15 mouse cellular contexts compared by ENCODE assay signal in the genomic region with DNA sequence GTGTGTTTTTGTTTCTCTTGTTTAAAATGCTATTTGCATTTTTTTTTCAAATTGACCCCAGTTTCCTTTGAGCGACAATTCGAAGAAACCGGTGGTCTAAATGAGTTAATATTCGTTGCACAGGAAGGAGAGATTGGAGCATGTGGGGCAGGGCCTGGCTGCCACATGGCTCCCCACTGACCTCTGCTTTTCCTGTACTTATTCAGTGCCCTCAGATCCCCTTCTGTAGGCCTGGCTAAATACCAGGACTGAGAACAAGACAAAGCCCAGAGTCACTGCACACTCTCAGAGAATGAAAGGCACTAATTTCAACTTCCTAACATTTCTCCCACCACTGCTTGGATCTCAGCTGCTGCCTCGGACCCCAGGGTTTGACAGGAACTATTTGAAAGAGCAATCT.
DNase-seq lines count a peak whose midpoint lies in the region; ATAC-seq lines count a peak whose summit lies in the region.
"Had no signal": no experiment of that assay in that cellular context is flagged by ENCODE, and none has a peak within 500 bp of the region (broad histone marks: within the 10 kb centered on the region; RNA-seq: fewer than 3 reads in every experiment).

No protein-coding gene starts in this region.

- no peak overlapping the region for H3K4me2 ChIP-seq in heart, embryonic 12.5 days
- H3K4me2 ChIP-seq: embryonic facial prominence, embryonic 12.5 days; forebrain, embryonic 13.5 days; liver, embryonic 13.5 days had no signal

- intact Hi-C loops in heart, postnatal 36 days (cut with DNase I), result no loop called here

- H3K36me3 ChIP-seq in heart, embryonic 12.5 days, result peaks cover 23% of the 10 kb centered on the region
- H3K36me3 ChIP-seq in embryonic facial prominence, embryonic 10.5 days (replicated peaks), result no peaks in the 10 kb centered on the region
- H3K36me3 ChIP-seq in forebrain, embryonic 10.5 days (replicated peaks), result peaks cover 6% of the 10 kb centered on the region; the same call in 1 of the 2 replicates
- H3K36me3 ChIP-seq: liver, embryonic 13.5 days had no signal

- no peak overlapping the region for H3K9ac ChIP-seq in heart, embryonic 12.5 days
- H3K9ac ChIP-seq: embryonic facial prominence, embryonic 12.5 days; forebrain, embryonic 13.5 days; liver, embryonic 13.5 days had no signal

- no peak overlapping the region for H3K4me3 ChIP-seq in heart, embryonic 12.5 days
- H3K4me3 ChIP-seq in embryonic facial prominence, embryonic 10.5 days, result no peak overlapping the region
- no peak overlapping the region for H3K4me3 ChIP-seq in forebrain, embryonic 10.5 days
- H3K4me3 ChIP-seq: embryonic facial prominence, embryonic 12.5 days; forebrain, embryonic 13.5 days; gastrocnemius, adult 2 months; liver, embryonic 13.5 days; midbrain, embryonic 10.5 days had no signal

- WGBS in heart, embryonic 12.5 days, result 53% methylated on average over 5 of the region's 5 CpGs
- 45% methylated on average over 5 of the region's 5 CpGs for WGBS in embryonic facial prominence, embryonic 10.5 days
- WGBS in forebrain, embryonic 10.5 days, result 69% methylated on average over 5 of the region's 5 CpGs

- 0 out of 2 replicates have a peak overlapping the region, but pooled peaks have one; percentile 47 for H3K27ac ChIP-seq in heart, embryonic 12.5 days (ENCODE audit: poor library complexity, severe bottlenecking)
- peak overlapping the region; percentile 59; the same call in 1 of the 2 replicates for H3K27ac ChIP-seq in embryonic facial prominence, embryonic 10.5 days (replicated peaks)
- H3K27ac ChIP-seq in forebrain, embryonic 10.5 days, result no peak overlapping the region
- H3K27ac ChIP-seq: embryonic facial prominence, embryonic 12.5 days; forebrain, embryonic 13.5 days; gastrocnemius, adult 2 months; liver, embryonic 13.5 days; midbrain, embryonic 10.5 days; stomach, postnatal 0 days had no signal

- no peaks in the 10 kb centered on the region for H3K27me3 ChIP-seq in heart, embryonic 12.5 days (replicated peaks)
- H3K27me3 ChIP-seq in embryonic facial prominence, embryonic 10.5 days (replicated peaks; ENCODE audit: low read depth, poor library complexity, severe bottlenecking), result no peaks in the 10 kb centered on the region
- H3K27me3 ChIP-seq in forebrain, embryonic 10.5 days (ENCODE audit: poor library complexity, severe bottlenecking), result no peaks in the 10 kb centered on the region
- H3K27me3 ChIP-seq: embryonic facial prominence, embryonic 12.5 days; forebrain, embryonic 13.5 days; liver, embryonic 13.5 days had no signal

- H3K4me1 ChIP-seq in heart, embryonic 12.5 days (replicated peaks), result peaks cover 19% of the 10 kb centered on the region
- H3K4me1 ChIP-seq in embryonic facial prominence, embryonic 10.5 days, result peaks cover 21% of the 10 kb centered on the region
- H3K4me1 ChIP-seq in forebrain, embryonic 10.5 days, result peaks cover 8% of the 10 kb centered on the region
- H3K4me1 ChIP-seq: embryonic facial prominence, embryonic 12.5 days; forebrain, embryonic 13.5 days; liver, embryonic 13.5 days had no signal

- ATAC-seq in heart, embryonic 12.5 days (ENCODE audit: insufficient number of reproducible peaks, low FRiP score), result no peak
- ATAC-seq: forebrain, embryonic 13.5 days had no signal

- DNase-seq in heart, postnatal 36 days, result no peak
- peak; percentile 15 to 27 for DNase-seq in kidney, postnatal 36 days
- no peak for DNase-seq in kidney, adult 18-20 months
- peak; percentile 45 for DNase-seq in embryonic facial prominence, embryonic 10.5 days (ENCODE audit: low spot score)
- peak; percentile 23 for DNase-seq in heart, postnatal 4 days
- DNase-seq in forebrain, embryonic 10.5 days (ENCODE audit: extremely low spot score, low spot score), result no peak
- DNase-seq: gastrocnemius, adult 2 months; liver, embryonic 13.5 days; lung, postnatal 10 days; spleen, adult 18-20 months had no signal

- no peaks in the 10 kb centered on the region for H3K9me3 ChIP-seq in heart, embryonic 12.5 days (replicated peaks)
- no peaks in the 10 kb centered on the region for H3K9me3 ChIP-seq in embryonic facial prominence, embryonic 10.5 days
- H3K9me3 ChIP-seq in forebrain, embryonic 10.5 days, result no peaks in the 10 kb centered on the region
- H3K9me3 ChIP-seq: embryonic facial prominence, embryonic 12.5 days; forebrain, embryonic 13.5 days; liver, embryonic 13.5 days; midbrain, embryonic 10.5 days had no signal

Comparison
In these comparisons a context has a peak if more than half of its experiments do, and no peak if none do; other contexts are left out.
1. DNase-seq: peak in kidney, postnatal 36 days (2 of 2), embryonic facial prominence, embryonic 10.5 days (single experiment) and heart, postnatal 4 days (single experiment); none in heart, postnatal 36 days (0 of 2), kidney, adult 18-20 months (single experiment) and forebrain, embryonic 10.5 days (single experiment).